Mouse (Mus musculus) lung, adult 2 months (tissue): ENCODE data around the gene Naif1.

Experiments used
- CTCF ChIP-seq: fragments of 200-500 bp; IDR thresholded peaks from 2 replicates; pipeline ENCODE4 v1.5.1; 2011; ENCODE audit warnings: mild to moderate bottlenecking, low read length, control low read depth; ENCODE audit not compliant: insufficient read depth
- POLR2A ChIP-seq: fragments of 200-500 bp; IDR thresholded peaks from 2 replicates; pipeline ENCODE4 v1.6.1; 2011; ENCODE audit warnings: low read depth, mild to moderate bottlenecking, control low read depth, low read length, borderline replicate concordance; ENCODE audit errors: extremely low read depth

GRCm38 (mm10) chr2:32471681-32472061, 21.4 kb downstream of the Naif1 start:
- TF ChIP-seq CTCF (0 out of 2 replicates have a peak, but pooled peaks have one; percentile 44), POLR2A (no peak)
